Mouse (Mus musculus): ENCODE data around the gene Defb33. TPM values are rescaled to one million over a fixed set of nuclear protein-coding genes. Genes with fewer than 3 reads are reported as not detected.

Gene Defb33
- polyA plus RNA-seq (2012; ENCODE audit: insufficient read depth, low replicate concordance), result not detected in 2 replicates

GRCm38 (mm10) chr8:20892369-20892768 lies at the start of gene Defb33:
Gene Defb33 (plus strand): TSS chr8:20892669.
- no peaks in the 10 kb centered on the region for H3K4me1 ChIP-seq
- no peaks in the 10 kb centered on the region for H3K36me3 ChIP-seq (replicated peaks; ENCODE audit: low read length)
- no peaks in the 10 kb centered on the region for H3K27me3 ChIP-seq (replicated peaks)
- TF ChIP-seq GATA1 (IDR thresholded peaks at IDR 0.05; ENCODE audit: borderline replicate concordance, low read length), result no peak
- no peak for TF ChIP-seq FLI1 (IDR thresholded peaks at IDR 0.05; ENCODE audit: low read length)
- H3K4me3 ChIP-seq (replicated peaks), result no peak within 1 kb of the TSS
- peaks cover 10% of the 10 kb centered on the region; the same call in 1 of the 2 replicates for H3K9me3 ChIP-seq

GRCm38 (mm10) chr8:20874608-20875007 lies 17.9 kb upstream of the Defb33 start:
- no peak for TF ChIP-seq GATA1 (IDR thresholded peaks at IDR 0.05; ENCODE audit: borderline replicate concordance, low read length)
- TF ChIP-seq FLI1 (IDR thresholded peaks at IDR 0.05; ENCODE audit: low read length), result no peak
- Histone ChIP-seq H3K36me3 (replicated peaks; ENCODE audit: low read length) (no peaks in the 10 kb centered on the region), H3K9me3 (no peaks in the 10 kb centered on the region), H3K27me3 (replicated peaks) (no peaks in the 10 kb centered on the region), H3K4me1 (no peaks in the 10 kb centered on the region), H3K4me3 (replicated peaks) (no peak overlapping the region)

GRCm38 (mm10) chr8:20902527-20902926 lies 10.1 kb downstream of the Defb33 start, which contains the start of gene Gm15056:
Gene Gm15056 (minus strand): TSS chr8:20902627.
- H3K4me3 ChIP-seq (replicated peaks), result no peak within 1 kb of the TSS
- H3K9me3 ChIP-seq, result peaks cover 8% of the 10 kb centered on the region; the same call in 1 of the 2 replicates
- no peaks in the 10 kb centered on the region for H3K27me3 ChIP-seq (replicated peaks)
- TF ChIP-seq FLI1 (IDR thresholded peaks at IDR 0.05; ENCODE audit: low read length), result no peak
- TF ChIP-seq GATA1 (IDR thresholded peaks at IDR 0.05; ENCODE audit: borderline replicate concordance, low read length), result no peak
- H3K36me3 ChIP-seq (replicated peaks; ENCODE audit: low read length), result no peaks in the 10 kb centered on the region
- no peaks in the 10 kb centered on the region for H3K4me1 ChIP-seq

- H3K4me1 ChIP-seq, result no peaks in the 10 kb centered on the region
- H3K4me3 ChIP-seq (replicated peaks), result no peak overlapping the region
- H3K36me3 ChIP-seq (replicated peaks; ENCODE audit: low read length), result no peaks in the 10 kb centered on the region
- H3K27me3 ChIP-seq (replicated peaks), result no peaks in the 10 kb centered on the region
- TF ChIP-seq FLI1 (IDR thresholded peaks at IDR 0.05; ENCODE audit: low read length) (no peak), GATA1 (IDR thresholded peaks at IDR 0.05; ENCODE audit: borderline replicate concordance, low read length) (no peak)
- H3K9me3 ChIP-seq, result 0 out of 2 replicates have a peak, but pooled peaks cover 3% of the 10 kb centered on the region
Observed at GRCm38 (mm10) chr8:20907119-20907518, 14.7 kb downstream of the Defb33 start.

GRCm38 (mm10) chr8:20908256-20908655 lies 15.8 kb downstream of the Defb33 start:
- no peaks in the 10 kb centered on the region for H3K36me3 ChIP-seq (replicated peaks; ENCODE audit: low read length)
- no peaks in the 10 kb centered on the region for H3K4me1 ChIP-seq
- TF ChIP-seq FLI1 (IDR thresholded peaks at IDR 0.05; ENCODE audit: low read length) (no peak), GATA1 (IDR thresholded peaks at IDR 0.05; ENCODE audit: borderline replicate concordance, low read length) (no peak)
- 0 out of 2 replicates have a peak, but pooled peaks cover 3% of the 10 kb centered on the region for H3K9me3 ChIP-seq
- no peak overlapping the region for H3K4me3 ChIP-seq (replicated peaks)
- no peaks in the 10 kb centered on the region for H3K27me3 ChIP-seq (replicated peaks)

GRCm38 (mm10) chr8:20912288-20912687 lies 19.8 kb downstream of the Defb33 start:
- Histone ChIP-seq H3K36me3 (replicated peaks; ENCODE audit: low read length) (no peaks in the 10 kb centered on the region), H3K4me3 (replicated peaks) (no peak overlapping the region), H3K9me3 (no peaks in the 10 kb centered on the region), H3K27me3 (replicated peaks) (no peaks in the 10 kb centered on the region), H3K4me1 (no peaks in the 10 kb centered on the region)
- TF ChIP-seq FLI1 (IDR thresholded peaks at IDR 0.05; ENCODE audit: low read length) (no peak), GATA1 (IDR thresholded peaks at IDR 0.05; ENCODE audit: borderline replicate concordance, low read length) (no peak)

- H3K27me3 ChIP-seq (replicated peaks), result no peaks in the 10 kb centered on the region
Observed at GRCm38 (mm10) chr8:20921971-20922370, 29.5 kb downstream of the Defb33 start, which contains the start of gene Gm6040. Gene Gm6040 (minus strand): TSS chr8:20922071.

GRCm38 (mm10) chr8:20944610-20945009 lies 52.1 kb downstream of the Defb33 start, which contains the start of gene AY761185:
Gene AY761185 (minus strand): TSS chr8:20944710.
- H3K27me3 ChIP-seq (replicated peaks), result no peaks in the 10 kb centered on the region
- TF ChIP-seq FLI1 (IDR thresholded peaks at IDR 0.05; ENCODE audit: low read length) (no peak), GATA1 (IDR thresholded peaks at IDR 0.05; ENCODE audit: borderline replicate concordance, low read length) (no peak)
- H3K4me3 ChIP-seq (replicated peaks), result no peak within 1 kb of the TSS
- H3K9me3 ChIP-seq, result 0 out of 2 replicates have a peak, but pooled peaks cover 3% of the 10 kb centered on the region
- no peaks in the 10 kb centered on the region for H3K36me3 ChIP-seq (replicated peaks; ENCODE audit: low read length)
- H3K4me1 ChIP-seq, result no peaks in the 10 kb centered on the region

More at GRCm38 (mm10) chr8:20921971-20922370, 29.5 kb downstream of the Defb33 start, which contains the start of gene Gm6040:
- Histone ChIP-seq H3K4me3 (replicated peaks) (no peak within 1 kb of the TSS), H3K4me1 (no peaks in the 10 kb centered on the region), H3K36me3 (replicated peaks; ENCODE audit: low read length) (no peaks in the 10 kb centered on the region), H3K9me3 (no peaks in the 10 kb centered on the region)
- TF ChIP-seq FLI1 (IDR thresholded peaks at IDR 0.05; ENCODE audit: low read length), result no peak
- TF ChIP-seq GATA1 (IDR thresholded peaks at IDR 0.05; ENCODE audit: borderline replicate concordance, low read length), result no peak

Other genes with a start within 250 kb of the Defb33 start
- not detected in 2 replicates for gene Gm15056, start 10.0 kb downstream of the Defb33 start, polyA plus RNA-seq (2012; ENCODE audit: insufficient read depth, low replicate concordance)
- gene Gm6040, start 29.4 kb downstream of the Defb33 start, polyA plus RNA-seq (2012; ENCODE audit: insufficient read depth, low replicate concordance), result not detected in 2 replicates
- not detected in 2 replicates for gene AY761185, start 52.0 kb downstream of the Defb33 start, polyA plus RNA-seq (2012; ENCODE audit: insufficient read depth, low replicate concordance)
- not detected in 2 replicates for gene Defa21, start 132.9 kb downstream of the Defb33 start, polyA plus RNA-seq (2012; ENCODE audit: insufficient read depth, low replicate concordance)
- gene Defa23, start 162.4 kb downstream of the Defb33 start, polyA plus RNA-seq (2012; ENCODE audit: insufficient read depth, low replicate concordance), result not detected in 2 replicates
- not detected in 2 replicates for gene Defa35, start 172.4 kb downstream of the Defb33 start, polyA plus RNA-seq (2012; ENCODE audit: insufficient read depth, low replicate concordance)
- not detected in 2 replicates for gene Defa25, start 191.8 kb downstream of the Defb33 start, polyA plus RNA-seq (2012; ENCODE audit: insufficient read depth, low replicate concordance)
- gene Gm14851, start 203.4 kb downstream of the Defb33 start, polyA plus RNA-seq (2012; ENCODE audit: insufficient read depth, low replicate concordance), result not detected in 2 replicates
- gene Defa30, start 242.0 kb downstream of the Defb33 start, polyA plus RNA-seq (2012; ENCODE audit: insufficient read depth, low replicate concordance), result not detected in 2 replicates